Comparison of ENCODE assay signal across 18 mouse cellular contexts in the genomic region with DNA sequence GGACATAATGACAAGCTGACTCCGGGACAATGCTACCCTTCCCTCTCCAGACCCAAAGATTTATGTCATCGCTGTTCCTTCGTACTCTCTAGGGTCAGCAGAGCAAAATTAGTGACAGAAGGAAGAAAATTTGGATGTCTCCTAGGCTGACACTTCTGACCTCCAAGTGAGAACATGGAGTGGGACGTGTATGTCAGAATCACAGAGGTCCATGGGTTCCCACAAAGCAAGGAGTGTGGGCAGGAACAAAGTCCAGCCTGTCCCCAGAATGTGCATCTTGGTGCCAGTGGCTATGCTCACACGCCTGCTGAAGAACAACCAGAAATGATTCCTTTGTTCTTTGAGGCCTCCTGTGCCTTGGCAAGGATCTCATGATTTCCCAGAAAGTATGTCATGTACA.
"Had no signal": no experiment of that assay in that cellular context is flagged by ENCODE, and none has a peak within 500 bp of the region (broad histone marks: within the 10 kb centered on the region; RNA-seq: fewer than 3 reads in every experiment).

No protein-coding gene starts in this region.

- H3K4me2 ChIP-seq: lung, embryonic 14.5 days; midbrain, embryonic 12.5 days; neural tube, embryonic 13.5 days; neural tube, embryonic 15.5 days had no signal

- H3K27ac ChIP-seq: midbrain, embryonic 10.5 days; midbrain, embryonic 12.5 days; neural tube, embryonic 13.5 days; neural tube, embryonic 15.5 days had no signal

- H3K9me3 ChIP-seq: midbrain, embryonic 10.5 days; midbrain, embryonic 12.5 days; neural tube, embryonic 13.5 days; neural tube, embryonic 15.5 days had no signal

- ATAC-seq: midbrain, embryonic 16.5 days had no signal

- DNase-seq: lung, adult 18-20 months; lung, embryonic 14.5 days; lung, postnatal 10 days; midbrain, embryonic 14.5 days; retina, postnatal 1 day; right cerebral cortex, adult 18-20 months; right cerebral cortex, postnatal 25 days; right cerebral cortex, postnatal 4 days; spleen, adult 18-20 months; thymus, adult 18-20 months; thymus, postnatal 14 days; thymus, postnatal 36 days had no signal

- H3K27me3 ChIP-seq: midbrain, embryonic 12.5 days; neural tube, embryonic 13.5 days; neural tube, embryonic 15.5 days had no signal

- H3K4me1 ChIP-seq: midbrain, embryonic 10.5 days had no signal

- H3K4me3 ChIP-seq: midbrain, embryonic 10.5 days; midbrain, embryonic 12.5 days; myocyte; neural tube, embryonic 13.5 days; neural tube, embryonic 15.5 days had no signal

- H3K9ac ChIP-seq: lung, embryonic 14.5 days; midbrain, embryonic 12.5 days; neural tube, embryonic 13.5 days; neural tube, embryonic 15.5 days had no signal
